Mouse (Mus musculus): ENCODE measurements around the gene Slc38a9. TPM values are rescaled to one million over a fixed set of nuclear protein-coding genes. Genes with fewer than 3 reads are reported as not detected.

The Slc38a9 gene
- polyA plus RNA-seq (2017; shearing (Covaris generic)), result 33.0 TPM

DNA sequence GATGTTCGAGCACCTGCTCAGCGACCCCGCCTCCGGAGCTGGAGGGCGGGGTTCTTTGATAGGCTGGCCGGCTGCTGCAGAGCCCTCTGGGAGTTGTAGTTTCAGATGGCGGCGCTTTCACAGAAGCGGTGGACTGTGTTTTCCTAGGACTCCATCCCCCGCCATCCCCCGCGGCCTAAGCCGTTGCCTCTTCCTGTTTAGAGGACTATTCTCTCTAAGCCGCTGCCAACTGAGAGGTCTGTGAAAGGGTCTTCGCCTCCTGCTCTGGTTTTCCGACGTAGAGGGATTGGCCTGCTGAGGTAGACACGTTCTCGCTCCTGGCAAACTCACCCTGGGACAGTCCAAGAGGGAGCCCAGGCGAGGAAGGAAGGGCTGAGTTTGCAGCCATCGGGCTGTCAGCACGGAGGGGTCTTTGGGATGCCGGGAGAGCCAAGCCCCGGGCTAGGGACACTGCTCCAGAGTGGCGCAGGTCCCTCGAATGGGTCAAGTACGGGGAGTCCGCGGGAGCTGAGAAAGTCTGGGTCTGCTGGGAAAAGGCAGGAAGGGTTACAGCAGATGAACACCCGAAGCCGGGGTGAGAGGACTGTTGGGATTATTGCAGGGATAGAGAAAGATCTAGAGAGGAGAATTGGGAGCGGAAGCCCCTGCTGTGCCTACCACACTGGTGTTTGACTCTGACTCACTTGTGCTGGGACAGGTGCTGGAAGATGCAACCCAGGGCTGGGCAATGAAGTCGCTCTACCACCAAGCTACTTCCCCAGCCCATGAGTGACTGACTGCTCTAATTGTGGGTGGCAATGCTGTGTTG is at the start of gene Slc38a9:
Gene Slc38a9 (plus strand): TSS at position 178 of the 808 bp plus-strand sequence.

DNA sequence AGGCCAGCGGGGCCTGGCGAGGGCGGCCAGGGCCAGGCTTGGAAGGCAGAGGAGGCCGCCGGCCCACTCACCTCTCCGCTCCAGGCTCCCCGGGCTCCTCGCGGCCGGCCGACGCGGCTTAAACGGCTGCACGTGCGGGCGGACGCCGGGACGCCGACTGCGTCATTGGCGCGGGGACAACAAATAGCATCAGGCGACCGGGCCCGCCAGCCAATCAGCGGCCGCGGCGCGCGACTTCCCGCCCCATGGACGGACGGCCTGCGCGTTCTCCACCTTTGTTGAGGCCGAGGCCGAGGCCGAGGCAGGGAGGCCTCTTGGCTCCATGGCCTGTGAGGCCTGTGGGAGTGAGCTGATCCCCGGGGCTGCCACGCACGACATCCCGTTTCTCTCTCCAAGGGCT is 8.3 kb upstream of the Slc38a9 start, which contains the start of gene Ddx4:
Gene Ddx4 (minus strand): TSS at position 271 of the 400 bp plus-strand sequence.

Other genes with a start within 250 kb of the Slc38a9 start
- 318 TPM for gene Il6st, start 196.7 kb upstream of the Slc38a9 start, polyA plus RNA-seq (2017; shearing (Covaris generic))
- gene Il31ra, start 66.4 kb upstream of the Slc38a9 start, polyA plus RNA-seq (2017; shearing (Covaris generic)), result not detected
- gene Ddx4, start 8.3 kb upstream of the Slc38a9 start, polyA plus RNA-seq (2017; shearing (Covaris generic)), result not detected
- gene Plpp1, start 140.0 kb downstream of the Slc38a9 start, polyA plus RNA-seq (2017; shearing (Covaris generic)), result not detected